Mouse (Mus musculus) lung, postnatal 0 days (tissue): Measurements from ENCODE around the gene Gm10282.

Source experiments
- CTCF ChIP-seq: IDR thresholded peaks from 2 replicates; pipeline ENCODE4 v1.5.1; 2016; ENCODE audit warnings: antibody characterized with exemption, mild to moderate bottlenecking
- EP300 ChIP-seq: IDR thresholded peaks from 2 replicates; pipeline ENCODE4 v1.6.1; 2016; ENCODE audit warnings: antibody characterized with exemption, mild to moderate bottlenecking, control low read depth

GRCm38 (mm10) chr8:72343725-72344124 is 38.7 kb upstream of the Gm10282 start:
- TF ChIP-seq CTCF (no peak), EP300 (no peak)
